Mouse (Mus musculus): ENCODE results near the gene Cox8b. TPM values are rescaled to one million over a fixed set of nuclear protein-coding genes. Genes with fewer than 3 reads are reported as not detected.

Gene Cox8b
- 1,000 to 10,000 TPM; 1,034 to 1,156 TPM for total RNA-seq (2021)

DNA sequence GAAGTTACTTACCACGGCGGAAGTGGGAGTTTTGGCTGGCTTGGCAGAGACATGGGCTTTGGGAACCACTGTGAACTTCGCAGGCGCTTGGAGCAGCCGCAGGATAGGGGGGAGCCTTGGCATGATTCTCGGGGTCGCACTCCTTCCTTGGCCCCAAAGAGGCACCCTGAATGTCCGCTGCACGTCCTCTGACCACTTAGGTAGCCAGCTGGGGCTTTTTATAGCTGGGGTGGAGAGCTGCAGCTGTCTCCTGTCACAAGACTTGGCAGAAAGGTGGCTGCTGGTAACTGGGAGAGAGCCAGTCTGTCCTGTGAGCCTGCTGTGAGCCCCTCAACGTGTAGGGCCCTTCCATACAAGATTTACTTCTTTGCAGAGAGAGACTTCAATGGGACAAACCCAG, at the start of gene Cox8b:
TSS of gene Cox8b (minus strand) at position 227 of the 400 bp plus-strand sequence.
- DNase-seq, result peak; percentile 74

DNA sequence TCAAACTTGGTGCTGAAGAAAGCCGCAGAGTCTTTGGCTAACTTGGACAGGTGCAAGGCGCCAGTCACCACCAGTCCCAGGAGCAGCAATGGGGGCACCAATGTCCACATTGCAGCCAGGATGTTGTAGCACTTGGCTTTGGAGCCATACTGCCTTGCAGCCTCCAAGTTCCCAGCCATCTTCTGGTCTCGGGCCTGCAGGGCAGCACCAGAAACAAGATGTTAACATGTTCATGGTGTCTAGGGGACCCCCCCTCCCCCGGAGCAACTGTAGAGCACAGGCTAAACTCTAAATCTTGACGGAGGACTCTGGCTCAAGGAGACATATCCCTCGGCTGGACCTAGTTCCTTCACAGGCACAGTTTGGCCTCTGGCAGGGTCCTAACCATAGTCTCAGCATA, 49.0 kb upstream of the Cox8b start:
- DNase-seq, result no peak

DNA sequence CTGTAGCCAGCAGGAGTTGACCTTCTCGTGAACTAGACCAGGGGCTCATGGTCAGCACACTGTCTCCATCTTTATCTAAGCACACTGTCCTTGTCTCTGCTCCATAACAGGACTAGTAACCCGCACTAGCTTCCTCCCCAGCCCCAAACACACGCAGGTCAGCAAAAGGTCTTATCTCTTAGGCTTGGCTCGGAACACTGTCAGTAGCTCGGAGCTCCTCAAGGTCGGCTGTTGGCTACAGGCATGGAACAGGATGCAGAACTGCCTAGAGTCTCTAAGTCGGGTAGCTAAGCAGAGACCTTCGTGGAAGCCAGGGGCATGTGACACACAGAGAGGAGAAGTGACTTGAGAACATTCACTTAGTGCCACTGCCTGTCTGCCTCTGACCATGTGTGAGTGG, 47.9 kb upstream of the Cox8b start:
- DNase-seq, result no peak

DNA sequence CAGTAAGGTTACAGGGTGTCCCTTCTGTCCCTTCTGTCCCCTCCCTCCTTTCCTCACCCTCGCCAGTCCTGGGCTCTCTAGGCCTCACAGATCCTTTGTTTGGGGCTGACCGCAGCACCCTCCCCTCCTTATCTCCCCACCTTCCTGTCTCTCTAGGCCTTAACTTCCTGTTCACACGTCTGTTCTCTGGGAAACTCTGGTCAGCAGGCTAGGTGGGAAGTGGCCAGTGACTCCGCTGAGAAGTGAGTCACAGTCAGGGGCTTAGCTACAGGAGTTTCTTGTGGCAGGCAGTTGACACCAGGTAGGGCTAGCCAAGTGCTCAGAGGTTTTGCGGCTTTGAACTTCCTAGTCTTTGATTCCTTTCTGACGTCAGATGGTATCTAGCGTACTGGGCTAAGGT, 46.7 kb upstream of the Cox8b start:
- peak; percentile 55 for DNase-seq

DNA sequence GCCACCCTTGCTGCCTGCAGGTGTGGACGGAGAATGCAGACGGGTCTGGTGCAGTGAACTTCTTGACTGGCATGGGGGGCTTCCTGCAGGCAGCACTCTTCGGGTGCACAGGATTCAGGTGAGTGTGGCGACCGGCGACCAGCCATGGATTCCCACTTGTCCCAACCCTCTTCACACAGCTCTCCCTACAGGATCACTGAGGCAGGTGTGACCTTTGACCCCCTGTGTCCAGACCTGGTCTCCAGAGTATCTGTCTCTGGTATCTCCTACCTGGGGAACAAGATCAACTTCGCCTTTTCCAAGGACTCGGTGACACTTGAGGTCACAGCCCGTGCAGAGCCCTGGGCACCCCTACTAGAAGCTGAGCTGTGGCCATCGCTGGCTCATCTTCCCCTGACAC, 46.1 kb upstream of the Cox8b start:
- DNase-seq, result no peak

DNA sequence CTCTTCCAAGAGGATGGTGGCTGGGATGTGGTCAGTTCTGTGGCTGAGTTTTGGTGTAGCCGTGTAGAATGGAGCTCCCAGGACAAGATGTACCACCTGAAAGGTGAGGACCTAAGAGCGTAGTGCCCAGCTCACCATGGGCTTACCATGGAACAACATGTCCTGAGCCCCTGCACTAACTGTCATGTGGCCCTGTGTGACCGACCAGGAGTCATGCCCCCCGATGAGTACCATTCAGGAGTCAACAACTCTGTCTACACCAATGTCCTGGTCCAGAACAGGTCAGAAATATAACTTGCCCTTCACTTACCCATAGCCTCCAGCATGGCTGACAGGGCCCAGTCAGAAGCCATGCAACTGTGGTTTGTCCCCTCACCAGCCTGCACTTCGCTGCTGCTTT, 45.0 kb upstream of the Cox8b start:
- no peak for DNase-seq

DNA sequence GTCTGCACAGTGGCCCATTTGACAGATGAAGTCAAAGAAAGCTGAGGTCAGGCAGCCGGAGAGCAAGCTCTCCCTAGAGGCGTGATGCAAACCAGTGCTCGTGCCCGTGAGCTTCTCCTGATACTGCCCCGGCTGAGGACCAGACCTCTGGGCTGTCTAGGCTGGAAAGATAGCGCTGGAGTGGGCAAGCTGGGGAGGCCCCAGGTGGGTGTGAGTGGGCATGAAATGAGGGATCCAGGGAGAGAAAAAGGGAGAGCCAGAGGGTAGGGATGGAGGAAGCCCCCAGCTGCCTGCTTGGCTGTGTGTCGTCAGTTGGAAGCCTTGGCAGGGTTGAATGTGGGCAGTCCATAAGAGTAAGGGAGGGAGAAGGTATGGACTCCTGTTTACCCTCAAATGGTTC, 44.0 kb upstream of the Cox8b start:
- no peak for DNase-seq

DNA sequence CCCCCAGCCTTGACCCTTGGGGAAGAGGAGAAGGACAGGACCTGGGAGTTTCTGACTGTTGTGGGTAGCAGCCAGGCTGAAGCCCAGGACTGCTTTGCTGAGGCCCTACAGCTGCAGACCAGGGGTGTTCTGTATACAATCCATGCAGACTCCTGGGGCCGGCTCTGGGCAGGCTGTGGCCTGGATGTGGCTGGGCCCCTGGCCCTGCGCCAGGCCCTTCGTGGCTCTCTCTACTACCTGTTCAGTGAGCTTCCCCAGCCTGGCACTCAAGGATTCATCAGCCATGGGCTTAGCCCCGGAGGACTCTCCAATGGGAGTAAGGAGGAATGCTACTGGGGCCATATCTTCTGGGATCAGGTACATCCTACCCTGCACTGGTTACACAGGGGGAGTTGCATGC, 43.1 kb upstream of the Cox8b start:
- no peak for DNase-seq

DNA sequence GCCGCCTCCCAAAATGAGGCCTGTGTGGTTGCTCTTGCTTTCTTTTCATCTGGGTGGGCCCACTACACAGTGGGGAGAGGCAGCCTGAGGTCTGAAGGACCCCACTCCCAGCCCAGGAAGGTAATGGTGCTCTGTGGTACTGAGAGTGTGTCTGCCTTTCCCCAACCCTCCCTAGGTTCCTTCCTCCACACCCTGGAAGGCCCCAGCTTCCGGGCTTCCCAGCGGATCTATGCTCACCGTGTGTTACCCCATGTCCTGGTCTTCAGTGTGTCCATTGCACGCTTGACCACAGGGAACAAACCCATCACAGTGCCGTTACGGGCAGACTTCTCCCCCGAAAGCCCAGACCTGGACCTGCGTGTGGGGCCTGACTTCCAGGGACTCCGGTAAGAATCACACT, 42.6 kb upstream of the Cox8b start:
- no peak for DNase-seq

DNA sequence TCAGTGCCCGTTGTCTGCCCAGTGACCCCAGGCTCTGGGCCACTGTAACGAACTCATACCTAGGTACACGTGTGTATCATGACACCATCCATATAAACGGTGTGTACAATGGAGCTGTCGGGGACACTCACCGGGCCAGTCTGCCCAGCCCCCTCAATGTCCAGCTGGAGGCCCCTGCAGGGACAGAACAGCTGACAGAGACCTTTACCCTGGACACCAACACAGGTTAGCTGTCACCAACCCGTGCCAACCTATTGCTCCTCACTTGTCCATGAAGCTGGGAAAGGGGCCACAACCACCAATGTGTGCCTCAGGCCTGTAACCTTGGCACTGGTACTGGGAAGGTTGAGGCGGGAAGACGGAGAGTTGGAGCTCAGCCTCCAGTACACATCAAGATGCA, 42.1 kb upstream of the Cox8b start:
- DNase-seq, result no peak

DNA sequence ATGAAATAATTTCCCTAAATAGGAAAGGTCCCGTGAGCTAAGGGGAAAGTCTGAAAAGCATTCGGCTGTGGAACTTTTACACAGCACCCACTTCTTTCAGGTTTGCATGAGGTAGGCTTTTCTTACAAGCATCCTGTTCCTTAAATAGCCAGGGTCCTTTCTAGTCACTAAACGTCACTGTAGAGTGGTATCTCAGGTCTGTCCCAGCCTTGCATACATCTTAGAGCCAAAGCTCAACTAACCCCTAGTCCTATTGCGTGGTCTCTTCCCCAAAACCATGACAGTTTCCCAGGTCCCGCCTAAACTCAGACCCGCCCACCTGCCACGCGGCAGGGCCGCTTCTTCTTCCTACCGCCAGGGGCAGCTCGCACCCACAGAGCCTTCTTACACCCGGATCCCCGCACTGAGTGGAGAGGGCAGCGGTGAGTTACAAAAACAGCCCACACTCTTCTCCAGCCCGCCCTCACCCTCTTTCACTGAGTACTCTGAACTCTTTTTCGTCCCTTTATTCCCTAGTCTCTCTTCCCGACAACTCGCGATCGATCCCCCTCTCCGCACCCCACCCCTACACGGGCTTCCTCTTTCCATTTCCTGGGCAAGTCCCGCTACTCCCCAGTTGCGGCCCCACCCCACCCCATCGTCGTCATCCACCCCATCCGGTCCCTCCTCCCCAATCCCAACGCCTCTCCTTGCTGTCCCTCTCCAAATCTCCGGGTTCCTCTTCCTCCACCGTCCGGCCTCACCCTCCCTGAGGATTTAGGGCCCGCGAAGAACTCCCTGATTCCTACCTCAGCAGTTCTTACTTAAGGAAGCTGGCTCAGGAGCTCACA, 41.2 kb upstream of the Cox8b start, which contains the start of gene Pgghg:
TSS of gene Pgghg (plus strand) at position 170 of the 830 bp plus-strand sequence.
- DNase-seq, result peak; percentile 90

DNA sequence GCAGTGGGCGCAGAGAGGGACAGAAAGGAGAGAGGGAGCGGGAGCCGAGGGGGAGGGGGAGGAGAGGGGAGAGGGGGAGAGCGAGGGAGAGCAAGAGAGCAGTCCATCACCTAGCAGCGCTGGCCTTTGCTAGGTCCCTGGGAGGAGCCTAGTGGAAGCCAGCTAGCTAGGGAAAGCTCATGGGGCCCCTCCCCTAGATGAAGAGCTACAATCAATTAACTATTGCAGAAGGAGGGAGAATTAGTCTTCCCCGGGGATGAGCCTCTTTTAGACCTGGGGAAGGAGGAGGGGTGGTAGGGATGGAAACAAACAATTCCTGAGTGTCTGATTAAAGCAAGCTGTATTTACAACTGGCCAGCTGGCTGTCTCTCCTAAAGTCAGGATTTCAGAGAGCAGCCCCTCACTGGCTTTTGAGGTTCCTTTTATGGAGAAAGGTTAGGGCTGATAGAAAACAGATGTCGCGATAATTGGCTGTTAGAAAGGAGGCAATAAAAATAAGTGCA, 39.5 kb upstream of the Cox8b start:
- no peak for DNase-seq

DNA sequence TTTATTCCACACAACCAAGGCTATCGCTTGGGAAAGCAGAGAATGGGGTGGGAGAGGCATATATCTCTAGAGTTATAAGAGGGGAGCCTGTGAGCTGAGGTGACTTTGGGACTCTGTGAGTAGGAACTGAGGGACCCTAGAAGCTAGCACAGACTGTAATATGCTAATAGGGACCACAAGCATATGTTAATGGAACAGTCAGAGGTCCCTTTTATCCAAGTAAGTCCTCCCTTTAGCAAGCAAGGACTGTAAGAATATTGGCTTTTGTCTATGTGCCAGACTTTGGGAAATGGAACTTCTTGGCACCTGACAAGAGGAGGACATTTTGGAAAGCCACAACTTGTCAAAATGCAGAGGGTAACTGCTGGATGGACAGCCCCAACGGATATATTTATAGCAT, 38.6 kb upstream of the Cox8b start:
- DNase-seq, result no peak

DNA sequence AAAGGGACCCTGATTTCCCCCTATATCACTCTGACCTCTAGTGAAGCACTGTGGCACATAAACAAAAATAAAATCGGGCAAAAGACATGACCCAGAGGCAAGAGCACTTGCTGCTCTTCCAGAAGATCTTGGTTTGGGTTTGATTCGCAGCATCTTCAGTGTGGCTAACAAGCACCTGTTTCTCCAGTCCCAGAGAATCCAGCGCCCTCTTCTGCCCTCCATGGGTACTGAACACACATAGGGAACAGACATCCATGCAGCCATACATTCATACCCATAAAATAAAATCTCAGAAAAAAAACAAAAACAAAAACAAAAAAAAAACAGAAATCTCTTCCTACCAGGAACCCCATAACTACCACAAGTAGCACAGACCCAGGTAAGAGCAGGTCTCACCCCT, 38.2 kb upstream of the Cox8b start:
- no peak for DNase-seq

DNA sequence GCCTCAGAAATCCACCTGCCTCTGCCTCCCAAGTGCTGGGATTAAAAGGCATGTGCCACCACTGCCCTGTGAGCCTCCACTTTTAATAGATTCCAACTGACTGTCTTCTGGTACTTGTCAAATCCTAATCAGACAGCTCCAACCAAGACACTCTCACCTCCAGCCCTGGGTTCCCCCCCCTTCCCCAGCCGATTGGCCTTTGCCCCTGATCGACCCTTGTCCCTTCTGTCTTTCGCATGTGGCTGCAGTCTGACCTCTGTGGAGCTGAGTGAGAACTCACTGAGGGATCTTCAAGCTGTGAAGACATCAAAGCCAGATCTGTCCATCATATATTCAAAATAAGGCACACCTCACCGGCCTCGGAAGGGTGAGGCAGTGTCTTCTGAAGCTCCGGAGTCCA, 26.9 kb upstream of the Cox8b start:
- DNase-seq, result no peak

DNA sequence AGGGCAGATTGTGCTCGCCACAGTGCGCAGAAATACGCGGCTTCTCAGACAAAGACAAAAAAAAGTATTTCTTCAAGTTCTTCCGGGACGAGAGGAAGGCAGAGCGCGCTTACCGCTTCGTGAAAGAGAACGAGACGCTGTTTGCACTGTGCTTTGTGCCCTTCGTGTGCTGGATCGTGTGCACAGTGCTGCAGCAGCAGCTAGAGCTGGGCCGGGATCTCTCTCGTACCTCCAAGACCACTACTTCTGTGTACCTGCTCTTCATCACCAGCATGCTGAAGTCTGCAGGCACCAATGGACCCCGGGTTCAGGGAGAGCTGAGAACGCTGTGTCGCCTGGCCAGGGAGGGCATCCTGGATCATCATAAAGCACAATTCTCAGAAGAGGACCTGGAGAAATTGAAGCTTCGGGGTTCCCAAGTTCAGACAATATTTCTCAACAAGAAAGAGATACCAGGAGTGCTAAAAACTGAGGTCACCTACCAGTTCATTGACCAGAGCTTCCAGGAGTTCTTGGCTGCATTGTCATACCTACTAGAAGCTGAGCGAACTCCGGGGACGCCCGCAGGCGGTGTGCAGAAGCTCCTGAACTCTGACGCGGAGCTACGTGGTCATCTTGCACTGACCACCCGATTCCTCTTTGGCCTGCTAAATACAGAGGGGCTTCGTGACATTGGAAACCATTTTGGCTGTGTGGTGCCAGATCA, 23.0 kb upstream of the Cox8b start:
- DNase-seq, result no peak

DNA sequence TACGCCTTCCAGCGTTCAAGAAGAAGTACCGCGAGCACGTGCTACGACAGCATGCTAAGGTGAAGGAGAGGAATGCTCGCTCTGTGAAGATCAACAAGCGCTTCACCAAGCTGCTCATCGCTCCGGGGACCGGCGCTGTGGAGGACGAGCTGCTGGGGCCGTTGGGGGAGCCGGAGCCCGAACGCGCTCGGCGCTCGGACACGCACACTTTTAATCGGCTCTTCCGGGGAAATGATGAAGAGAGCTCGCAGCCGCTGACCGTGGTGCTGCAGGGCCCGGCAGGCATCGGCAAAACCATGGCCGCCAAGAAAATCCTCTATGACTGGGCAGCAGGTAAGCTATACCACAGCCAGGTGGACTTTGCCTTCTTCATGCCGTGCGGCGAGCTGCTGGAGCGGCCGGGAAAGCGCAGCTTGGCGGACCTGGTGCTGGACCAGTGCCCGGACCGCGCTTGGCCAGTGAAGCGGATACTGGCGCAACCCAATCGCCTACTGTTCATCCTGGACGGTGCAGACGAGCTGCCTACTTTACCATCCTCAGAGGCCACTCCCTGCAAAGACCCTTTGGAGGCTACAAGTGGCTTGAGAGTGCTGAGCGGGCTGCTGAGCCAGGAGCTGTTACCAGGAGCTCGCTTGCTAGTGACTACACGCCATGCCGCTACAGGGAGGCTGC, 22.3 kb upstream of the Cox8b start:
- DNase-seq, result peak; percentile 45

DNA sequence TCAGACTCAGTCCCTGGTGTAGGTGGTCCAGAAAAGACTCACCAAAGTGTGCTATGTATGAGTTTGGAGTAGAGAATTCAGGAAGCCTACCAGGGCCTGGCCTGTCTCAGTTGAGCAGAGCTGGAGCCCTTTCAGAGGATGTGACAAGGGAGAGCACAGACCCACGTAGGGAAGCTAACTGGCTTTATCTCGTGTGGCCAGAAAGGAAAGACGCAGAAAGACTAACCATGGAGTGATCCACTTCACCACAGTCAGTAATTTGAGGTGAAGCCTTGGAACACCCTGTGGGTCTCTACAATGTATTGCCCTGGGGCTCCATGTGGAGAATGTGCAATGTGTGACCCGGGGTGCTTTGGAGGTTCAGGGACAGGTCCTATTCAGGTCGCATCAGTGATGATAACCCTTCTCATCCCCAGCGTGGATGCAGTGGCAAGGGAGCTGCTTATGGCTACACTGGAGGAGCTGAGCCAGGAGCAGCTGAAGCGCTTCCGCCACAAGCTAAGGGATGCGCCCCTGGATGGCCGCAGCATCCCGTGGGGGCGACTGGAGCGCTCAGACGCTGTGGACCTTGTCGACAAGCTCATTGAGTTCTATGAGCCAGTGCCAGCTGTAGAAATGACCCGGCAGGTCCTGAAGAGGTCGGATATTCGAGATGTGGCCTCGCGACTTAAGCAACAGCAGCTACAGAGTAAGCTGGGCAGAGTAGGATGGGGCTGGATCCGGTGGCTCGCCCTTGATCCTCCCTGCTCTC, 21.2 kb upstream of the Cox8b start:
- DNase-seq, result no peak

DNA sequence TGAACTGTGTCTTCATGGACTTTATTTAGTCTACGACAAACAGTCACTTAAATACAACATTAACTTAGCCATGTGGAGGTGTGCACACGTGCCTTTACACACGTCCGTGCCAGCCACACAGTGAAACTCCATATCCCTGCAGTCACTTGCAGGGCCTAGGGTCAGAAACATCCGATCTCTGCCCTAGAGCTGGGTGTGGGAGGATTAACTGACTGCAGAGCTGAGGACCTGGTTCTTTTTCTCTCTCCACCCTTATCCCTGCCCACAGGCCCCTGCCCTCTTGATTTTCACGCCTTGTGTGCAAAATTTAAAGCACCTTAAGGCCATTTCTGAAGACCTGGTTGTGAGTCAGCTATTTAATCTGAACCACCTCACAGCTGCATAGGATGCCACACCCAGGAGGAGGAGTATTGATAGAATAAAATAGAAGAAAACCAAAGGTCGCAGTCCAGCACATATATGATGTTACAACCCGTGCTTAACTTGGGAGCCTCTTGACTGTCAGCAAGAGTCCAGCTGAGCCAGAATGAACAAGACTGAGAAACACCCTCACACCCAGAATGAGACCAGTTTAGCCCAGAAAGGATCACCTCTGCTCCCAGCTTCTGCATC, 20.3 kb upstream of the Cox8b start, which contains the start of gene Nlrp6:
TSS of gene Nlrp6 (plus strand) at position 485 of the 612 bp plus-strand sequence.
- no peak for DNase-seq

DNA sequence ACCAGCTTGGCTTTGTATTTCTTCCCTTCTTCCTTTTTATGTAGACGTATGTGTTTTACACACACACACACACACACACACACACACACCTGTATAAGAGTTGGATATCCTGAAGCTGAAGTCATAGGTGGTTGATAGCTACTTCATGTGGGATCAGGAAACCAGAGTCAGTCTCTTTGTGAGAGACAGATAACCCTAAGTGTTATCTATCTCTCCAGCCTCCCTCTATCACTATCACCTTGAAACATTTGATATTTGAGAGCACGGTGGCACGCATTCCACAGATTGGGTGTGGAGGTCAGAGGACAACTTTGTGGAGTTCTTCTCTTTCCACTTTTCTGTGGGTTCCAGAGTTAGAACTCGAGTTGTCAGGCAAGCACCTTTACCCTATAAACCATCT, 19.7 kb upstream of the Cox8b start:
- DNase-seq, result no peak

DNA sequence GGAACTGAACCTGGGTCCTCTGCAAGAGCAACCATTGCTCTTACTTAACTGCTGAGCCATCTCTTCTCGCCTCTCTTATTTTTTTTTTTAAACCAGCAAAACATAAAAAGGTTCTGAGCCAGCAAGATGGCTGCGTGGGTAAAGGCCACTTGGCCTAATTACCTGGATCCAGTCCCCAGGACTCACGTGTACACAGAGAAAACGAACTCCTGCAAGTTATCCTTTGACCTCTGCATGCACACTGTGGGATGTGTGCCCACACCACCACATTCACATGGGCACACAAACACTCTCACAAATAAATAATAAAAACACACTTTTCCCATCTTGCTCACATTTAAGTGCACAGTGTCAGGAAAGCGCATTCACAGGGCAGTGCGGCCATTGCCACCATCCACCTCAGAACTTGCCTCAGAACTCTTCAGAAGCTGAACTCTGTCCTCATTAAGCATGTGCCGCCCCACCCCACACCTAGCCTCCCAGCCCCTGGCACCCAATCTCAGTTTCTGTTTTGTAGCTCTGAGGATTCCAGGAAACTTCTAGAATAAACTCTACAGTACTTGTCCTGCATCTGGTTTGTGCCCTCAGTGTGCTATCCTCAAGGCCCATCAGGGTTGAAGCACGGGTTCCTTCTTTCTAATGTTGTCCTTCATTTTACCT, 13.9 kb upstream of the Cox8b start:
- DNase-seq, result no peak

Data from heart, postnatal 4 days (tissue).